Comparison of ENCODE assay signal across 8 mouse cellular contexts in the genomic region with DNA sequence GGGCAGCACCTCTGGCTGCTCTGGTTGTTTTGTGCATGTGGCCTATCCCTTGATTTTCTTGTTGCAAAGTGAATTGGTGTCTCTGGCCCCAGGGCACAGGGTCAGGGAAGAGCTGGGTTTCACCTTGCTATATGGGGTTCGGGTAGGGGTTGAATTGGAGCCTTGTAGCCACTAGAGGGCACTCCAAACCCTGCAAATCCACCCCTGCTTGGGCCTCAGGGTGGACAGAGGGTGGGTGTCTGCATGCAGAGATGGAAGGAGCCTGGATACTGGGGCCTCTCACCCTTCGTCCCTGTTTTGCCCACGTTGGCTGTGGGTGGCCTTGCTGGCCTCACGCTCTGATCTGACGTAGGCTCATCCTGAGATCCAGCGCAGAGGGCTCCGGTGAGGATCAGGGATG. TPM values are rescaled to one million over a fixed set of nuclear protein-coding genes. Genes with fewer than 3 reads are reported as not detected.
DNase-seq lines count a peak whose midpoint lies in the region; ATAC-seq lines count a peak whose summit lies in the region.

No protein-coding gene starts in this region.

- H3K36me3 ChIP-seq in intestine, embryonic 15.5 days: no peaks in the 10 kb centered on the region
- no peaks in the 10 kb centered on the region for H3K36me3 ChIP-seq in limb, embryonic 11.5 days (ENCODE audit: control insufficient read depth, insufficient read depth, low read length)
- no peaks in the 10 kb centered on the region for H3K36me3 ChIP-seq in midbrain, embryonic 13.5 days

- H3K9me3 ChIP-seq in intestine, embryonic 15.5 days: no peaks in the 10 kb centered on the region
- no peaks in the 10 kb centered on the region for H3K9me3 ChIP-seq in limb, embryonic 11.5 days (ENCODE audit: control insufficient read depth, low read length)
- H3K9me3 ChIP-seq in midbrain, embryonic 13.5 days: no peaks in the 10 kb centered on the region

- WGBS in intestine, embryonic 15.5 days: 23% methylated on average over 7 of the region's 7 CpGs
- 27% methylated on average over 7 of the region's 7 CpGs for WGBS in limb, embryonic 11.5 days
- WGBS in midbrain, embryonic 13.5 days: 32% methylated on average over 7 of the region's 7 CpGs

- 0 out of 2 replicates have a peak overlapping the region, but pooled peaks have one; percentile 12 for H3K4me2 ChIP-seq in intestine, embryonic 15.5 days (replicated peaks)
- no peak overlapping the region for H3K4me2 ChIP-seq in limb, embryonic 11.5 days (ENCODE audit: low read depth, severe bottlenecking)
- H3K4me2 ChIP-seq in midbrain, embryonic 13.5 days (replicated peaks): 0 out of 2 replicates have a peak overlapping the region, but pooled peaks have one; percentile 16

- H3K27me3 ChIP-seq in intestine, embryonic 15.5 days (replicated peaks): no peaks in the 10 kb centered on the region
- H3K27me3 ChIP-seq in limb, embryonic 11.5 days (ENCODE audit: control insufficient read depth, insufficient read depth, low read length): no peaks in the 10 kb centered on the region
- no peaks in the 10 kb centered on the region for H3K27me3 ChIP-seq in midbrain, embryonic 13.5 days

- H3K4me1 ChIP-seq in intestine, embryonic 15.5 days (replicated peaks): no peaks in the 10 kb centered on the region
- peaks cover 13% of the 10 kb centered on the region for H3K4me1 ChIP-seq in limb, embryonic 11.5 days (ENCODE audit: control insufficient read depth, insufficient read depth, low read length)
- peaks cover 12% of the 10 kb centered on the region for H3K4me1 ChIP-seq in midbrain, embryonic 13.5 days (replicated peaks)

- no peak overlapping the region for H3K27ac ChIP-seq in intestine, embryonic 15.5 days
- no peak overlapping the region for H3K27ac ChIP-seq in limb, embryonic 11.5 days (replicated peaks; ENCODE audit: low read depth, low read length)
- no peak overlapping the region for H3K27ac ChIP-seq in midbrain, embryonic 13.5 days

- peak; percentile 75 for ATAC-seq in intestine, embryonic 15.5 days
- ATAC-seq in limb, embryonic 11.5 days (ENCODE audit: insufficient number of reproducible peaks, low FRiP score, low TSS enrichment, low read depth): no peak; the same call in 1 of the 2 replicates
- ATAC-seq in midbrain, embryonic 13.5 days: peak; percentile 84

- no peak overlapping the region for H3K9ac ChIP-seq in intestine, embryonic 15.5 days
- peak overlapping the region; percentile 12; the same call in 1 of the 2 replicates for H3K9ac ChIP-seq in limb, embryonic 11.5 days (ENCODE audit: low read length)
- H3K9ac ChIP-seq in midbrain, embryonic 13.5 days (replicated peaks): peak overlapping the region; percentile 50; the same call in 1 of the 2 replicates

- DNase-seq in left cerebral cortex, adult 18-20 months (ENCODE audit: low spot score in 2 of 2): peak; percentile 41 to 70
- no peak for DNase-seq in left cerebral cortex, adult 11 months (ENCODE audit: low spot score)
- DNase-seq in cerebellum, adult 9-11 months: peak; percentile 65
- peak; percentile 47 to 49 for DNase-seq in frontal cortex, postnatal 25 days (ENCODE audit: low spot score in 2 of 2)
- peak; percentile 84 for DNase-seq in limb, embryonic 11.5 days (ENCODE audit: low spot score)
- DNase-seq in spleen, postnatal 4 days (ENCODE audit: low spot score in 2 of 2): peak; percentile 68 to 86

- no peak overlapping the region for H3K4me3 ChIP-seq in intestine, embryonic 15.5 days (replicated peaks)
- no peak overlapping the region for H3K4me3 ChIP-seq in limb, embryonic 11.5 days (ENCODE audit: low read depth, low read length)
- no peak overlapping the region for H3K4me3 ChIP-seq in midbrain, embryonic 13.5 days (replicated peaks)

RNA-seq across cellular contexts. Expression of a gene that starts 28.9 kb away (rescaled TPM):
- total RNA-seq in left cerebral cortex, adult 18-20 months (2021): 100 to 1,000 TPM; 174 to 187 TPM
- polyA plus RNA-seq in intestine, embryonic 15.5 days (2015; fragmentation: Nextera tagmentation; extraction: Ambion mirVana): 423 and 425 TPM in 2 replicates
- polyA plus RNA-seq in limb, embryonic 11.5 days (2014; fragmentation: Nextera tagmentation; extraction: Ambion mirVana): 332 and 352 TPM in 2 replicates
- polyA plus RNA-seq in midbrain, embryonic 13.5 days (2015; fragmentation: Nextera tagmentation; extraction: Ambion mirVana): 257 TPM in 2 replicates
